Comparison of ENCODE assay signal across 7 mouse cellular contexts in genomic region chr4:136178475-136178921, GRCm38 (mm10). TPM values are rescaled to one million over a fixed set of nuclear protein-coding genes. Genes with fewer than 3 reads are reported as not detected.
DNase-seq lines count a peak whose midpoint lies in the region; ATAC-seq and TF ChIP-seq lines count a peak whose summit lies in the region.

No protein-coding gene starts in this region.

- H3K9ac ChIP-seq in intestine, embryonic 15.5 days = no peak overlapping the region

- 82% methylated on average over 12 of the region's 12 CpGs for WGBS in intestine, embryonic 15.5 days
- 12% methylated on average over 12 of the region's 12 CpGs for WGBS in thymus, adult 2 months

- H3K9me3 ChIP-seq in intestine, embryonic 15.5 days = no peaks in the 10 kb centered on the region

- peaks cover 70% of the 10 kb centered on the region for H3K4me1 ChIP-seq in bone marrow macrophage, adult 2 months (ENCODE audit: control insufficient read depth, insufficient read depth, low read length)
- H3K4me1 ChIP-seq in intestine, embryonic 15.5 days (replicated peaks) = peaks cover 57% of the 10 kb centered on the region
- H3K4me1 ChIP-seq in thymus, adult 2 months (replicated peaks; ENCODE audit: control insufficient read depth, insufficient read depth, low read length) = peaks cover 65% of the 10 kb centered on the region

- DNase-seq in lung, postnatal 36 days = peak; percentile 43
- no peak for DNase-seq in lung, adult 18-20 months
- DNase-seq in thymus, adult 2 months = peak; percentile 49
- DNase-seq in Muller cell, postnatal 12 days (ENCODE audit: inconsistent ontology term) = no peak

- ATAC-seq in intestine, embryonic 15.5 days = no peak
- ATAC-seq in cerebellum, adult (ENCODE audit: insufficient number of reproducible peaks, low FRiP score, low TSS enrichment) = no peak

- no peak for TF ChIP-seq CTCF in bone marrow macrophage, adult 2 months (IDR thresholded peaks at IDR 0.05; ENCODE audit: low read depth, low read length)
- TF ChIP-seq CTCF in thymus, adult 2 months (IDR thresholded peaks at IDR 0.05; ENCODE audit: borderline replicate concordance, control insufficient read depth, extremely low read depth, insufficient read depth, low read length, poor library complexity) = no peak

- no peak overlapping the region for H3K4me3 ChIP-seq in bone marrow macrophage, adult 2 months (ENCODE audit: insufficient read depth, low read length)
- H3K4me3 ChIP-seq in intestine, embryonic 15.5 days (replicated peaks) = no peak overlapping the region
- peak overlapping the region; percentile 39 for H3K4me3 ChIP-seq in thymus, adult 2 months (ENCODE audit: control insufficient read depth, insufficient read depth, low read length)

- no peaks in the 10 kb centered on the region for H3K36me3 ChIP-seq in intestine, embryonic 15.5 days
- 0 out of 2 replicates have a peak, but pooled peaks cover 4% of the 10 kb centered on the region for H3K36me3 ChIP-seq in thymus, adult 2 months (ENCODE audit: control insufficient read depth, insufficient read depth, low read length)

- no peak overlapping the region for H3K4me2 ChIP-seq in intestine, embryonic 15.5 days (replicated peaks)

- peak overlapping the region; percentile 81 for H3K27ac ChIP-seq in bone marrow macrophage, adult 2 months (ENCODE audit: insufficient read depth, low read depth, low read length)
- H3K27ac ChIP-seq in intestine, embryonic 15.5 days = peak overlapping the region; percentile 81
- peak overlapping the region; percentile 86 for H3K27ac ChIP-seq in thymus, adult 2 months (ENCODE audit: control insufficient read depth, insufficient read depth, low read length)

- no peak for TF ChIP-seq POLR2A in bone marrow macrophage, adult 2 months (IDR thresholded peaks at IDR 0.05; ENCODE audit: borderline replicate concordance, low read depth, low read length)
- no peak for TF ChIP-seq POLR2A in thymus, adult 2 months (IDR thresholded peaks at IDR 0.05; ENCODE audit: control insufficient read depth, extremely low read depth, insufficient read depth, low read length, poor library complexity)

- no peaks in the 10 kb centered on the region for H3K27me3 ChIP-seq in intestine, embryonic 15.5 days (replicated peaks)
- H3K27me3 ChIP-seq in thymus, adult 2 months (ENCODE audit: control insufficient read depth, insufficient read depth, low read length) = no peaks in the 10 kb centered on the region

RNA-seq across cellular contexts. Expression of gene E2f2, which starts 6.3 kb away (rescaled TPM):
- 20.0 and 20.8 TPM in 2 replicates for polyA plus RNA-seq in bone marrow macrophage, adult 2 months (2012; ENCODE audit: insufficient read depth, insufficient read length, missing spikeins)
- polyA plus RNA-seq in intestine, embryonic 15.5 days (2015; fragmentation: Nextera tagmentation; extraction: Ambion mirVana) = 8.1 and 9.8 TPM in 2 replicates
- 164 and 208 TPM in 2 replicates for polyA plus RNA-seq in thymus, adult 2 months (2012; rRNA removed)

RNA-seq across cellular contexts. Expression of gene Asap3, which starts 27.7 kb away (rescaled TPM):
- polyA plus RNA-seq in bone marrow macrophage, adult 2 months (2012; ENCODE audit: insufficient read depth, insufficient read length, missing spikeins) = 0.37 and 0.78 TPM in 2 replicates
- 4.6 and 5.4 TPM in 2 replicates for polyA plus RNA-seq in intestine, embryonic 15.5 days (2015; fragmentation: Nextera tagmentation; extraction: Ambion mirVana)
- polyA plus RNA-seq in thymus, adult 2 months (2012; rRNA removed) = 4.1 and 4.4 TPM in 2 replicates

RNA-seq across cellular contexts. Expression of gene Id3, which starts 35.2 kb away (rescaled TPM):
- polyA plus RNA-seq in bone marrow macrophage, adult 2 months (2012; ENCODE audit: insufficient read depth, insufficient read length, missing spikeins) = 7.7 and 8.4 TPM in 2 replicates
- polyA plus RNA-seq in intestine, embryonic 15.5 days (2015; fragmentation: Nextera tagmentation; extraction: Ambion mirVana) = 269 and 285 TPM in 2 replicates
- 312 and 357 TPM in 2 replicates for polyA plus RNA-seq in thymus, adult 2 months (2012; rRNA removed)

Comparison
In these comparisons a context has a peak if more than half of its experiments do, and no peak if none do; other contexts are left out.
1. DNase-seq: peak in lung, postnatal 36 days (single experiment) and thymus, adult 2 months (single experiment); none in lung, adult 18-20 months (0 of 2) and Muller cell, postnatal 12 days (single experiment).
2. RNA of gene Id3, which starts 35.2 kb away (polyA plus RNA-seq): 312 to 357 TPM in thymus, adult 2 months and 269 to 285 TPM in intestine, embryonic 15.5 days; 7.7 to 8.4 TPM in bone marrow macrophage, adult 2 months; every median in the first group is over 10 times any median in the second.
3. Peak in every context shown above with its lines, with median percentiles within 50 percentile points of each other: H3K27ac ChIP-seq.